In the genomic region with DNA sequence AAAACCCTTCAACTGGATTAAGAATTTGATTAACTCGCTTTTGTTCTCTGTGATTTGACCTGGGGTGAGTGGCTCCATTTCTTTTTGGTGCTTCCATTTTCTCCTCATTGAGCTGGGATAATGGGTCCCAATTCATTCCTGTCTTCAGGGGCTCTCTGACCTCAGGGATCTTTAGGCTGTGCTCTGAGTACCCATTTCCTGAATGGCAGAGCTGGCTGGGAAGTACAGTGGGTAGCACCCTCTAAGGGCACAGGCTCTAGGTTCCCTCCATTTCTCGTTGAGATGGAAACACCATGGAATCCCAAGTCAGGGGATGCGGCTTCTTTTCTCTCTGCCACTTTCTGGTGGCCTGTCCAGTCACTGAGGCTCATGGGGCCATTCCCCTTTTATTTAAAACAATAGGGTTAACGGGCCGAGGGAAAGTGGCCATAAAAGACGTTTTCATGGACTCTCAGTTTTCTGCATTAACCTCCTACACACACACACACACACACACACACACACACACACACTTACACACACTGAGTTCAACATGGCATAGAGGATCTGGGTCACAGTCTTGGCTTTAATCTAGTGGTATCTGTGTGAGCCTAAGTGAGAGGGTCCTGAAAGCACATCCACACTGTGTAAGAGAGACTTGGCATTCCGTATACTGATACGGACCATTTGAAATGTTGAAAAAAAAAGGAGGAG, we compare ENCODE assay signal across 15 mouse cellular contexts.
DNase-seq lines count a peak whose midpoint lies in the region; ATAC-seq lines count a peak whose summit lies in the region.
"Had no signal": no experiment of that assay in that cellular context is flagged by ENCODE, and none has a peak within 500 bp of the region (broad histone marks: within the 10 kb centered on the region; RNA-seq: fewer than 3 reads in every experiment).

No protein-coding gene starts in this region.

- H3K9me3 ChIP-seq in intestine, embryonic 15.5 days, result no peaks in the 10 kb centered on the region
- no peaks in the 10 kb centered on the region for H3K9me3 ChIP-seq in intestine, embryonic 16.5 days (ENCODE audit: control insufficient read depth, low read length)
- no peaks in the 10 kb centered on the region for H3K9me3 ChIP-seq in limb, embryonic 11.5 days (ENCODE audit: control insufficient read depth, low read length)
- H3K9me3 ChIP-seq: megakaryocyte, embryonic 14.5 days; stomach, embryonic 15.5 days had no signal

- H3K4me1 ChIP-seq in intestine, embryonic 15.5 days (replicated peaks), result peaks cover 17% of the 10 kb centered on the region
- H3K4me1 ChIP-seq in intestine, embryonic 16.5 days (ENCODE audit: control insufficient read depth, insufficient read depth, low read length), result peaks cover 23% of the 10 kb centered on the region
- peaks cover 26% of the 10 kb centered on the region for H3K4me1 ChIP-seq in limb, embryonic 11.5 days (ENCODE audit: control insufficient read depth, insufficient read depth, low read length)

- H3K4me3 ChIP-seq in intestine, embryonic 15.5 days (replicated peaks), result no peak overlapping the region
- no peak overlapping the region for H3K4me3 ChIP-seq in intestine, embryonic 16.5 days (ENCODE audit: low read length)
- no peak overlapping the region for H3K4me3 ChIP-seq in limb, embryonic 11.5 days (ENCODE audit: low read depth, low read length)
- H3K4me3 ChIP-seq: megakaryocyte, embryonic 14.5 days; stomach, embryonic 15.5 days had no signal

- no peak for ATAC-seq in intestine, embryonic 15.5 days
- ATAC-seq in intestine, embryonic 16.5 days, result no peak
- no peak for ATAC-seq in limb, embryonic 11.5 days (ENCODE audit: insufficient number of reproducible peaks, low FRiP score, low TSS enrichment, low read depth)
- ATAC-seq: CD4-positive, CD25-positive, alpha-beta regulatory T cell, adult 4 months; forebrain, postnatal 0 days; liver, postnatal 0 days had no signal

- H3K27me3 ChIP-seq in intestine, embryonic 15.5 days (replicated peaks), result no peaks in the 10 kb centered on the region
- no peaks in the 10 kb centered on the region for H3K27me3 ChIP-seq in intestine, embryonic 16.5 days (replicated peaks; ENCODE audit: control insufficient read depth, insufficient read depth, low read length)
- no peaks in the 10 kb centered on the region for H3K27me3 ChIP-seq in limb, embryonic 11.5 days (ENCODE audit: control insufficient read depth, insufficient read depth, low read length)
- H3K27me3 ChIP-seq: megakaryocyte, embryonic 14.5 days; stomach, embryonic 15.5 days had no signal

- H3K36me3 ChIP-seq in intestine, embryonic 15.5 days, result no peaks in the 10 kb centered on the region
- H3K36me3 ChIP-seq in intestine, embryonic 16.5 days (ENCODE audit: control insufficient read depth, insufficient read depth, low read length), result no peaks in the 10 kb centered on the region
- no peaks in the 10 kb centered on the region for H3K36me3 ChIP-seq in limb, embryonic 11.5 days (ENCODE audit: control insufficient read depth, insufficient read depth, low read length)
- H3K36me3 ChIP-seq: stomach, embryonic 15.5 days had no signal

- 42% methylated on average over 8 of the region's 8 CpGs for WGBS in intestine, embryonic 15.5 days
- WGBS in intestine, embryonic 16.5 days, result 42% methylated on average over 8 of the region's 8 CpGs
- WGBS in limb, embryonic 11.5 days, result 40% methylated on average over 8 of the region's 8 CpGs

- peak; percentile 89 for DNase-seq in ES-CJ7 (ENCODE audit: low read depth, low spot score)
- peak; percentile 86 for DNase-seq in embryo, embryonic 10 days (ENCODE audit: low spot score)
- no peak for DNase-seq in limb, embryonic 11.5 days (ENCODE audit: low spot score)
- no peak for DNase-seq in adrenal gland, postnatal 25 days
- no peak for DNase-seq in thymus, postnatal 14 days
- DNase-seq: adrenal gland, postnatal 36 days; forebrain, postnatal 0 days; gastrocnemius, postnatal 36 days; liver, postnatal 0 days; thymus, postnatal 4 days had no signal

- no peak overlapping the region for H3K9ac ChIP-seq in intestine, embryonic 15.5 days
- H3K9ac ChIP-seq in intestine, embryonic 16.5 days (ENCODE audit: low read depth, low read length), result no peak overlapping the region
- no peak overlapping the region for H3K9ac ChIP-seq in limb, embryonic 11.5 days (ENCODE audit: low read length)
- H3K9ac ChIP-seq: forebrain, postnatal 0 days; liver, postnatal 0 days; stomach, embryonic 15.5 days had no signal

- H3K27ac ChIP-seq in intestine, embryonic 15.5 days, result 0 out of 2 replicates have a peak overlapping the region, but pooled peaks have one; percentile 73
- no peak overlapping the region for H3K27ac ChIP-seq in intestine, embryonic 16.5 days (ENCODE audit: low read length)
- H3K27ac ChIP-seq in limb, embryonic 11.5 days (replicated peaks; ENCODE audit: low read depth, low read length), result peak overlapping the region; percentile 99

- no peak overlapping the region for H3K4me2 ChIP-seq in intestine, embryonic 15.5 days (replicated peaks)
- no peak overlapping the region for H3K4me2 ChIP-seq in intestine, embryonic 16.5 days (ENCODE audit: low read depth, low read length)
- peak overlapping the region; percentile 42 for H3K4me2 ChIP-seq in limb, embryonic 11.5 days (ENCODE audit: low read depth, severe bottlenecking)

Comparison
In these comparisons a context has a peak if more than half of its experiments do, and no peak if none do; other contexts are left out.
1. DNase-seq: peak in ES-CJ7 (single experiment) and embryo, embryonic 10 days (single experiment); none in limb, embryonic 11.5 days (single experiment), adrenal gland, postnatal 25 days (single experiment) and thymus, postnatal 14 days (single experiment).